Mouse (Mus musculus): ENCODE results near the gene Slc24a2. TPM values are rescaled to one million over a fixed set of nuclear protein-coding genes. Genes with fewer than 3 reads are reported as not detected.

The Slc24a2 gene
- polyA plus RNA-seq, 1 experiment: 3.0 TPM

DNA sequence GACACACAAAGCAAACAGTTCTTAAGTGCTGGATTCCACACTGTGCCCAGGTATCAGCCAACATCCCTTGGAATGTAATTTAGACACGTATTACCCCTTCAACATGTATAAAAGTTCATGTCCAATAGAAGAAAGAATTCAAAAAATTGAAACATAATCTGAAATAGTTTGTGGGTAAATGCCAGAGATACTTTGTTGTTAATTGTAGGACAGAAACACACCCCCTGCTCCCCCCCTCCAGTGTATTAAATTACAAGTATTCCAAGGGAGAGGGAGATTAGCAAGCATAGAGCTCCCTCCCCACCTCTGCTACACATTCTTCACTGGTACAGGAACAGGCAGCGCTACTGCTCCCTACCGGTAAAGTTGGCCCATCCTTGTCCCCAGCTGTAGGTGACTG is 154.5 kb downstream of the Slc24a2 start:
- TF ChIP-seq POLR2A (IDR thresholded peaks at IDR 0.05; ENCODE audit: borderline replicate concordance, extremely low read depth, insufficient read depth, insufficient read length, poor library complexity, severe bottlenecking) (no peak), CTCF (IDR thresholded peaks at IDR 0.05; ENCODE audit: borderline replicate concordance, extremely low read depth, insufficient read depth, insufficient read length) (no peak)
- DNase-seq (ENCODE audit: low read depth): no peak

DNA sequence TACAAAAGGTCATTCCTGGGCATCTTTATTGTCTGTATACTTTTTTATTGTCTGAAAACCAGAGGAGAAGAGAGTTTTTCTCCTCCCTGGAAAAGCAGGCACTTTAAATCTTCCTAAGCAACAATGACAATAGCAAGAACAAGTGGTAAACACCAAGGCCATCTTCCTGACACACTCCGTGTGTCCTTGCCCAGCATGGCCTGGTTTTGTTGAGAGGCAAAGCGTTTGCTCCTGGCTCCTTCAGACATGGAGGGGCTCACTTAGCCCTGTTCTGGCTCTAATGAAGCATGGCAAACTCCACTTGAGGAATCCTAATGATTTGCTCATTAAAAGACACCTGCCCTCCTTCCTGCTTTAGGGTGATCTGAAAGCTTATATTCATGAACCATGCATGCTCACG is 162.2 kb downstream of the Slc24a2 start:
- TF ChIP-seq CTCF (IDR thresholded peaks at IDR 0.05; ENCODE audit: borderline replicate concordance, extremely low read depth, insufficient read depth, insufficient read length): no peak
- TF ChIP-seq POLR2A (IDR thresholded peaks at IDR 0.05; ENCODE audit: borderline replicate concordance, extremely low read depth, insufficient read depth, insufficient read length, poor library complexity, severe bottlenecking): no peak
- DNase-seq (ENCODE audit: low read depth): no peak

DNA sequence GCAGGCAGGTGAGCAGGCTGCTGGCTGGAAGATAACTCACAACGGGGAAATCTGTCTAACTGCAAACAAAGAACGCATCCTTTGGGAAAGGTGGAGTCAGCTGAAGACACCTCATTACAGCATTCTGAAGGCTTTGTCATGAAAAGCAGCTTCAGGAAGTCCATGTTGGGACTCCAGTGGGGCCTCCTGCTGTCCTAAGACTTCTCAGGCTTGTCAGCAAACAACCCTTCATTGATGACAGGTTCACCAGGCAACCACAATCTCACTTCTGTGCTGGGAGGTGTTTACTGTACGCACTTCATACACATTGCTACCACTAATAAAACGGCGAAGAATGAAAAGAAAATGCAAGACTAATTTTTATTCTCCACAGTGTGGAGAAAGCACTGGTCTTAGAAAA is 165.1 kb downstream of the Slc24a2 start:
- DNase-seq (ENCODE audit: low read depth): no peak
- TF ChIP-seq CTCF (IDR thresholded peaks at IDR 0.05; ENCODE audit: borderline replicate concordance, extremely low read depth, insufficient read depth, insufficient read length) (no peak), POLR2A (IDR thresholded peaks at IDR 0.05; ENCODE audit: borderline replicate concordance, extremely low read depth, insufficient read depth, insufficient read length, poor library complexity, severe bottlenecking) (no peak)

DNA sequence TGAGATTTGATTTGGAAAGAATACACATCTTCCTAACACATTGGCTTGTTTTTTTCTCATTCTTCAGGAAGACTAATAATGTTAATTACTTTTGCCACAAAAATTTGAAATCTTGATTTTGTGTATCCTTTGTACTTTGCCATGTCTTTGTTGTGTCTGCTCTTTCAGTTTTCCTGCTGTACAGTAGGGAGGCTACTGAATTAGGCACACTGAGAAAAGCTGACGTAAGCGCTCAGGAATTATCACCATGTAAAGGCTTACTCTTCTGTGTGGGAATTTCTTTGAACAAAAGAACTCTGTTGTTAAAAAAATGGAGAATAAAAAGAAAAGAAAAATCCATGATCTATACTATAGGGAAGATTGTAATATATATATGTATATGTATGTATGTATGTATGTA is 165.7 kb downstream of the Slc24a2 start:
- TF ChIP-seq POLR2A (IDR thresholded peaks at IDR 0.05; ENCODE audit: borderline replicate concordance, extremely low read depth, insufficient read depth, insufficient read length, poor library complexity, severe bottlenecking): no peak
- no peak for TF ChIP-seq CTCF (IDR thresholded peaks at IDR 0.05; ENCODE audit: borderline replicate concordance, extremely low read depth, insufficient read depth, insufficient read length)
- peak; percentile 74 for DNase-seq (ENCODE audit: low read depth)

DNA sequence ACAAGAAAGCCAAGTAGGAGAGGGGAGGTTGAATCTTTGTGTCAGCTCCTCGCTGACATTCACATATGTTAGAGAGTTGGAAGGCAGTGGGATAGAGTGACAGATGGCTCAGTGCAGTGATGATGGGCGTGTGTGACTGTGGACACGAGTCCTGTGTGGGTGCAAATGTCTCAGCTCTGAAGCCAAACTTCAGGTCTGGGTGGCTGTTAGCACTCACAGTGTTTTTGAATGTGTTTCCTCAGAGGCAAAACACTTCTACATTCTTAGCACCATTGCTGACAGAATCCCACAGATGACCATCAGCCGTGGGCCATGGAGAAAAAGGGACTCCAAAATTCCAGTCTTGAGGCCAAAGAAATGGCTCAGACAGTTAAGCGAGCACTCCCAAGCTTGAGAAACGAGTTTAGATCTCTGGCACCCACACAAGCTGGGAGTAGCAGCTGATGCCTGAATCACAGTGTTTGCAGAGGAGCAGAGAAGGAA is 167.5 kb downstream of the Slc24a2 start:
- TF ChIP-seq CTCF (IDR thresholded peaks at IDR 0.05; ENCODE audit: borderline replicate concordance, extremely low read depth, insufficient read depth, insufficient read length): no peak
- no peak for TF ChIP-seq POLR2A (IDR thresholded peaks at IDR 0.05; ENCODE audit: borderline replicate concordance, extremely low read depth, insufficient read depth, insufficient read length, poor library complexity, severe bottlenecking)
- DNase-seq (ENCODE audit: low read depth): peak; percentile 71

DNA sequence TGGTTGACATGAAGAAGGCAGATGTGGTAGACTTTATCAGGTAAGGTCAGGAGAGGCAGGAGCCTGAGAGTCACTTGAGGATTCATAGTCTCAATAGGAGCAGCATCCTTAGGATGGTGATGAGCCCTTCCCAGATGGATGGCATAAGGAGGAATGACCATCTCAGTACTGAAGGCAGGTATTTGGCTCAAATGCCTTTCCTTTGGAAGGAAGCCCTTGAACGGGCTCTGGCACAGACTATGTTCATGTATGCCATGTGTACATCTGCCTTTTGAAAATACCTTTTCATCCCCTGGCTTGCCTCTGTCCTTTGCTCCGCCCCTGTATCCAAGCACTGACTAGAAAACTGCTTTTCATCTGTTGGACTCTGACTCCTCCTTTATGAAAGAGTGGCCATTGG is 168.6 kb downstream of the Slc24a2 start:
- no peak for TF ChIP-seq CTCF (IDR thresholded peaks at IDR 0.05; ENCODE audit: borderline replicate concordance, extremely low read depth, insufficient read depth, insufficient read length)
- TF ChIP-seq POLR2A (IDR thresholded peaks at IDR 0.05; ENCODE audit: borderline replicate concordance, extremely low read depth, insufficient read depth, insufficient read length, poor library complexity, severe bottlenecking): no peak

DNA sequence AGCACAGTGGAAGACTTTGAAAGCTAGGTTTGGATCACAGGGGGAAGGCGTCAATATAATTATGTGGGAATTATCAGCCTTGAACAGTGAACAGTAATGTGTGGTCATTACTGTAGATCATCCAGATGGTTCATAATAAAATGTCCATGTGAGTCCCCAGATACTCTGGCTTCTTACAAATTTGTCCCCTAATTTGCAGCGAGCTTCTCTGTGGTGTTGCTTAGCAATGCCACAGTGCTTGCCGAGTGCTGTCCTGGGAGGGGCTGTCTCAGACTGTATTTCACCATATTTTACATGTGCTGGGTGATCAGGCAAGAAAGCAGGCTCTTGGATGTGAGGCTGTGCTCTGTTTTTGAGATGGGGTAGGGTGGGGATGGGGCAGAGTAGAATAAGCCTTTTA is 172.7 kb downstream of the Slc24a2 start:
- DNase-seq (ENCODE audit: low read depth): peak; percentile 62

More for the DNA sequence above, 168.6 kb downstream of the Slc24a2 start:
- DNase-seq (ENCODE audit: low read depth): peak; percentile 9

DNA sequence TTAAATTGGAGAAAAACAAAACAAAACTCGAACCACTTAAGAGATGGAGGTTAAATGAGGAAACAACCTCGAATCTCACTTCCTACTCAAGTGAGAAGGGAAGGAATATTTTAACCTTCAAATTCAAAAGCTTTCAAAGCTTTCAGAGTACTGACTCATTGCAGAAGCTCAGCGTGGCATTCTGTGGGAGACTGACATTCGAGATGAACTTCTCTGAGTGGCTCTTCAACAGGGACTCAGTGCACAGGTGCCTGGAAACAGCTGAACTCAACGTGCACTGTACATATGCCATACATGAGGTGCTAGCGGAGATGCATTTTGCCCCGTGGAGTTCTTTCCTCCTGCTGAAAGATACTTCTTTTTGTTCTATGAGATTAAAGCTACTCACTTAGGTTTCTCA is 174.5 kb downstream of the Slc24a2 start:
- TF ChIP-seq POLR2A (IDR thresholded peaks at IDR 0.05; ENCODE audit: borderline replicate concordance, extremely low read depth, insufficient read depth, insufficient read length, poor library complexity, severe bottlenecking): no peak
- TF ChIP-seq CTCF (IDR thresholded peaks at IDR 0.05; ENCODE audit: borderline replicate concordance, extremely low read depth, insufficient read depth, insufficient read length): no peak
- no peak for DNase-seq (ENCODE audit: low read depth)

More for the DNA sequence above, 172.7 kb downstream of the Slc24a2 start:
- TF ChIP-seq CTCF (IDR thresholded peaks at IDR 0.05; ENCODE audit: borderline replicate concordance, extremely low read depth, insufficient read depth, insufficient read length): no peak
- TF ChIP-seq POLR2A (IDR thresholded peaks at IDR 0.05; ENCODE audit: borderline replicate concordance, extremely low read depth, insufficient read depth, insufficient read length, poor library complexity, severe bottlenecking): no peak

DNA sequence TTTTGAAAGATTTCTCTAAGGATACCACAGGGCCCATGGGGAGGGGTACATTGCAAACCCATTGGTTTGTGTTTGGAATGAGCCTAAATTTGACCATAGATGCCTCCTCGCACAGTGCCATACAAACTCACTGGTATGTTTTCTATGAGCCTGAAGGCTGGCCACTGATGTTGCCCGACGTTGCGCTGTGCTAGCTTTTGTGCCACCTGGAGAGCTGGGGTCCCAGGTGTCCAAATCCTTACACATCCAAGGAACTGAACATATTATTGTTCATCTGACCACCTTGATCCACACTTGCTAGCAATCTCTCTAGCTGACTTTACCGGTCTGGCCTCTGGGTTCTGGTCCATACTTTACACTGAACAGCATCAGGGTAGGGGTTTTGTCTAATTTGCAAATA is 177.4 kb downstream of the Slc24a2 start:
- TF ChIP-seq POLR2A (IDR thresholded peaks at IDR 0.05; ENCODE audit: borderline replicate concordance, extremely low read depth, insufficient read depth, insufficient read length, poor library complexity, severe bottlenecking): no peak
- TF ChIP-seq CTCF (IDR thresholded peaks at IDR 0.05; ENCODE audit: borderline replicate concordance, extremely low read depth, insufficient read depth, insufficient read length): no peak
- no peak for DNase-seq (ENCODE audit: low read depth)

DNA sequence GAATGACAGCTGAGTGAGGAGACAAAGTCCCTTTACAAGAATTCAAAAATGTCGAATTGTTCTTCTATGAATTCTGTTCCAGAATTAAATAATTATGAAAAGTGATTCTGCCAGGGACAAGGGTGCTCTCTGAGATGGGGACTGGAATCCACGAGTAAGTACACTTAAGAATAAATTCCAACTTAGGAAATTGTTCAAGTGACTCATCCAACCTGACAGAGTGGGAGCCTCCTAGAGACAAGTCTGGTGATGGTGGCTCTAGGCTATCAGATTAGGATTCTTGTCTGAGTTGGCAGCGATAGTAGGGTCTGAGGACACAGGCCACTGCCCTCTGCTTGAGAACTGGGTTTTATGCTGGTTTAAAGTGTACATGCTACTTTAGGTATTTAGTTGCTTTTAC is 181.2 kb downstream of the Slc24a2 start:
- DNase-seq (ENCODE audit: low read depth): no peak
- TF ChIP-seq POLR2A (IDR thresholded peaks at IDR 0.05; ENCODE audit: borderline replicate concordance, extremely low read depth, insufficient read depth, insufficient read length, poor library complexity, severe bottlenecking): no peak

DNA sequence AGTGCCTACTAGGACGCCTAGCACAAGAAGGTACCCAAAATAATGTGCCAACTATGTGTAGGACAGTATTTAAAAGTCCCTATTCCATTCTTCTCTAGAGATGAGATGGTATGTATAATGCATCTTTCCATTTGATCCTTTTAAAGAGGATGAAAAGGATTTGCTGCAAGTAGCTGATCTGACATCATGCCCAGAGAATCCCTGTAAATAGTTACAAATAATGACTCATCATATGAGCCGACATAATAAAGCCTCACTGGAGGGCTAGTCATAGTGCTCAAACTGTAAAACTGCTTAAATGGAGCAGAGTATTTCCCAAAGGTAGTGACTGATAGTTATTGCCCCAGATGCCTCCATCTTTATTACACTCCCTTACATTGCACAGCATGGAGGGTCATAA is 183.1 kb downstream of the Slc24a2 start:
- TF ChIP-seq POLR2A (IDR thresholded peaks at IDR 0.05; ENCODE audit: borderline replicate concordance, extremely low read depth, insufficient read depth, insufficient read length, poor library complexity, severe bottlenecking) (no peak), CTCF (IDR thresholded peaks at IDR 0.05; ENCODE audit: borderline replicate concordance, extremely low read depth, insufficient read depth, insufficient read length) (no peak)
- DNase-seq (ENCODE audit: low read depth): no peak

DNA sequence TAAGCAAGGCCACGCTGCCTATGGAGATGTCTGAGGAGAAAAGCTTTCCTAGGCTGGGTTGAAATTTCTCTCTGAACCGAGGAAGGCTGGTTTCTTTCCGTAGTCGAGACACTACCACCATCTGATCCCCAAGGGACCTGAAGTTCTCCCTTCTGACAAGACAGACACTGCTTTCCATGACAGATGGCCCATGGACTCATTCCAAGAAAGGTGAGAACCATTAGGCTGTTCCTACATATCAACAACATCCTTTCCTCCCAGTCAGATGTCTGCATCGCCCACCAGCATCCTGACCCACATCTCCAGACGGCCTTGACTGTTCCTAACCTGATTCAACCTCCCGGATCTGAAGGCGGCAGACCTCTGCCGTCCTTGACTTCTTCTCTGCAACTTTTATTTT is 187.0 kb downstream of the Slc24a2 start:
- peak; percentile 48 for DNase-seq (ENCODE audit: low read depth)
- TF ChIP-seq CTCF (IDR thresholded peaks at IDR 0.05; ENCODE audit: borderline replicate concordance, extremely low read depth, insufficient read depth, insufficient read length) (no peak), POLR2A (IDR thresholded peaks at IDR 0.05; ENCODE audit: borderline replicate concordance, extremely low read depth, insufficient read depth, insufficient read length, poor library complexity, severe bottlenecking) (no peak)

Data from brain, embryonic 14.5 days (tissue).